Mouse (Mus musculus) heart, embryonic 13.5 days (tissue): ENCODE measurements at regions not wholly inside any gene's neighbourhood (a gene's known extent, or its start where the extent isn't known, plus 50 kb on each side); places are given as distances from the start of the nearest gene placed in this dataset.

Experiments
- ATAC-seq: fragments of 200-750 bp; cut with Nextera tagmentation; 2 replicates; pipeline ENCODE4 v1.8.0; 2017; ENCODE audit warnings: moderate TSS enrichment; ENCODE audit not compliant: insufficient number of reproducible peaks, low FRiP score, low TSS enrichment; ENCODE audit errors: extremely low read depth
- H3K27ac ChIP-seq: fragments of 300-500 bp; sonication (generic); replicated peaks from 2 replicates; pipeline ENCODE4 v1.5.1; 2015; ENCODE audit warnings: moderate library complexity, mild to moderate bottlenecking, inconsistent platforms
- H3K27me3 ChIP-seq: fragments of 300-500 bp; sonication (generic); replicated peaks from 2 replicates; pipeline ENCODE4 v1.6.1; 2015; ENCODE audit warnings: mild to moderate bottlenecking, inconsistent platforms
- H3K36me3 ChIP-seq: fragments of 300-500 bp; sonication (generic); 2 replicates; pipeline ENCODE4 v1.6.1; 2015; ENCODE audit warnings: mild to moderate bottlenecking, inconsistent platforms
- H3K4me1 ChIP-seq: fragments of 300-500 bp; sonication (generic); 2 replicates; pipeline ENCODE4 v1.6.1; 2015; ENCODE audit warnings: inconsistent platforms
- H3K4me2 ChIP-seq: fragments of 300-500 bp; sonication (generic); 2 replicates; pipeline ENCODE4 v1.6.1; 2015; ENCODE audit warnings: inconsistent platforms, mild to moderate bottlenecking, moderate library complexity
- H3K4me3 ChIP-seq: fragments of 300-500 bp; sonication (generic); 2 replicates; pipeline ENCODE4 v1.5.1; 2015; ENCODE audit warnings: moderate library complexity, mild to moderate bottlenecking, inconsistent platforms
- H3K9ac ChIP-seq: fragments of 300-500 bp; sonication (generic); 2 replicates; pipeline ENCODE4 v1.6.1; 2015; ENCODE audit warnings: inconsistent platforms, mild to moderate bottlenecking, moderate library complexity
- H3K9me3 ChIP-seq: fragments of 300-500 bp; sonication (generic); 2 replicates; pipeline ENCODE4 v1.6.1; 2016; ENCODE audit warnings: inconsistent platforms
- WGBS: fragments of 180-500 bp; shearing (Covaris S2); methylation state at CpG from one replicate; pipeline ENCODE4 v1.1.7; 2015; ENCODE audit warnings: mixed read lengths; 5-methylcytosine and 5-hydroxymethylcytosine counted together

- H3K4me3 ChIP-seq = no peak overlapping the region
- no peak overlapping the region for H3K9ac ChIP-seq
- no peak overlapping the region for H3K27ac ChIP-seq
- H3K27me3 ChIP-seq = no peaks in the 10 kb centered on the region; the same call in 1 of the 2 replicates
- no peaks in the 10 kb centered on the region for H3K9me3 ChIP-seq
- 0 out of 2 replicates have a peak, but pooled peaks cover 6% of the 10 kb centered on the region for H3K4me1 ChIP-seq
- no peaks in the 10 kb centered on the region for H3K36me3 ChIP-seq
- H3K4me2 ChIP-seq = no peak overlapping the region
- WGBS = 74% methylated on average over 11 of the region's 11 CpGs
- no peak for ATAC-seq
Measured at GRCm38 (mm10) chr11:33007826-33008530, 139.2 kb downstream of the Fgf18 start.

- no peak for ATAC-seq
- H3K4me3 ChIP-seq = no peak overlapping the region
- H3K4me2 ChIP-seq = no peak overlapping the region
- H3K9ac ChIP-seq = no peak overlapping the region
- 0 out of 2 replicates have a peak, but pooled peaks cover 6% of the 10 kb centered on the region for H3K4me1 ChIP-seq
- no peaks in the 10 kb centered on the region for H3K36me3 ChIP-seq
- H3K27me3 ChIP-seq = no peaks in the 10 kb centered on the region; the same call in 1 of the 2 replicates
- no peaks in the 10 kb centered on the region for H3K9me3 ChIP-seq
- H3K27ac ChIP-seq = no peak overlapping the region
- 54% methylated on average over 6 of the region's 6 CpGs for WGBS
Measured at GRCm38 (mm10) chr11:33007366-33007765, 139.8 kb downstream of the Fgf18 start.

GRCm38 (mm10) chr11:33005183-33005582 is 142.0 kb downstream of the Fgf18 start:
- 48% methylated on average over 4 of the region's 4 CpGs for WGBS

GRCm38 (mm10) chr11:33004603-33005002 is 142.6 kb downstream of the Fgf18 start:
- 55% methylated on average over 11 of the region's 11 CpGs for WGBS
- Histone ChIP-seq H3K4me2 (no peak overlapping the region), H3K4me3 (no peak overlapping the region), H3K9me3 (no peaks in the 10 kb centered on the region), H3K27ac (no peak overlapping the region), H3K4me1 (0 out of 2 replicates have a peak, but pooled peaks cover 6% of the 10 kb centered on the region), H3K9ac (no peak overlapping the region), H3K36me3 (no peaks in the 10 kb centered on the region), H3K27me3 (no peaks in the 10 kb centered on the region; the same call in 1 of the 2 replicates)
- ATAC-seq = no peak

More at GRCm38 (mm10) chr11:33005183-33005582, 142.0 kb downstream of the Fgf18 start:
- H3K4me2 ChIP-seq = no peak overlapping the region
- H3K9me3 ChIP-seq = no peaks in the 10 kb centered on the region
- H3K4me3 ChIP-seq = no peak overlapping the region
- no peak for ATAC-seq
- no peaks in the 10 kb centered on the region; the same call in 1 of the 2 replicates for H3K27me3 ChIP-seq
- H3K27ac ChIP-seq = no peak overlapping the region
- H3K9ac ChIP-seq = no peak overlapping the region
- 0 out of 2 replicates have a peak, but pooled peaks cover 6% of the 10 kb centered on the region for H3K4me1 ChIP-seq
- no peaks in the 10 kb centered on the region for H3K36me3 ChIP-seq

- Histone ChIP-seq H3K4me2 (no peak overlapping the region), H3K36me3 (no peaks in the 10 kb centered on the region), H3K4me3 (no peak overlapping the region), H3K4me1 (0 out of 2 replicates have a peak, but pooled peaks cover under 1% of the 10 kb centered on the region), H3K9me3 (no peaks in the 10 kb centered on the region), H3K27me3 (no peaks in the 10 kb centered on the region), H3K27ac (no peak overlapping the region), H3K9ac (no peak overlapping the region)
- ATAC-seq = no peak
- 76% methylated on average over 4 of the region's 4 CpGs for WGBS
Measured at GRCm38 (mm10) chr11:32999684-33000255, 147.4 kb downstream of the Fgf18 start.

- Histone ChIP-seq H3K9ac (no peak overlapping the region), H3K4me2 (no peak overlapping the region), H3K4me1 (no peaks in the 10 kb centered on the region), H3K27ac (no peak overlapping the region), H3K9me3 (no peaks in the 10 kb centered on the region), H3K4me3 (no peak overlapping the region), H3K27me3 (no peaks in the 10 kb centered on the region), H3K36me3 (no peaks in the 10 kb centered on the region)
- no peak for ATAC-seq
- WGBS = 74% methylated on average over 14 of the region's 14 CpGs
Measured at GRCm38 (mm10) chr11:32998687-32999605, 148.3 kb downstream of the Fgf18 start.

- Histone ChIP-seq H3K27me3 (no peaks in the 10 kb centered on the region), H3K9me3 (no peaks in the 10 kb centered on the region), H3K36me3 (no peaks in the 10 kb centered on the region), H3K9ac (no peak overlapping the region), H3K4me1 (no peaks in the 10 kb centered on the region), H3K4me3 (no peak overlapping the region), H3K27ac (no peak overlapping the region), H3K4me2 (no peak overlapping the region)
- 59% methylated on average over 4 of the region's 4 CpGs for WGBS
- ATAC-seq = no peak; the same call in 1 of the 2 replicates
Measured at GRCm38 (mm10) chr11:32994391-32994790, 152.8 kb downstream of the Fgf18 start.

GRCm38 (mm10) chr11:32993439-32993838 is 153.8 kb downstream of the Fgf18 start:
- no peak for ATAC-seq
- Histone ChIP-seq H3K9me3 (no peaks in the 10 kb centered on the region), H3K9ac (no peak overlapping the region), H3K27me3 (no peaks in the 10 kb centered on the region), H3K36me3 (no peaks in the 10 kb centered on the region), H3K4me2 (no peak overlapping the region), H3K4me3 (no peak overlapping the region), H3K4me1 (no peaks in the 10 kb centered on the region), H3K27ac (no peak overlapping the region)
- 80% methylated on average over 8 of the region's 8 CpGs for WGBS

- Histone ChIP-seq H3K4me3 (no peak overlapping the region), H3K9ac (no peak overlapping the region), H3K36me3 (no peaks in the 10 kb centered on the region), H3K27me3 (no peaks in the 10 kb centered on the region), H3K4me1 (no peaks in the 10 kb centered on the region), H3K27ac (no peak overlapping the region), H3K9me3 (no peaks in the 10 kb centered on the region), H3K4me2 (no peak overlapping the region)
- ATAC-seq = no peak
- 58% methylated on average over 5 of the region's 5 CpGs for WGBS
Measured at GRCm38 (mm10) chr11:32991036-32991616, 156.1 kb downstream of the Fgf18 start.

GRCm38 (mm10) chr11:32990201-32990600 is 157.0 kb downstream of the Fgf18 start:
- 72% methylated on average over 12 of the region's 12 CpGs for WGBS
- Histone ChIP-seq H3K27me3 (no peaks in the 10 kb centered on the region), H3K36me3 (no peaks in the 10 kb centered on the region), H3K4me3 (no peak overlapping the region), H3K4me1 (no peaks in the 10 kb centered on the region), H3K9ac (no peak overlapping the region), H3K27ac (no peak overlapping the region), H3K9me3 (no peaks in the 10 kb centered on the region), H3K4me2 (no peak overlapping the region)
- ATAC-seq = no peak

GRCm38 (mm10) chr11:32978899-32979298 is 154.5 kb upstream of the Smim23 start:
- ATAC-seq = no peak
- Histone ChIP-seq H3K4me1 (no peaks in the 10 kb centered on the region), H3K9ac (no peak overlapping the region), H3K36me3 (no peaks in the 10 kb centered on the region), H3K27ac (no peak overlapping the region), H3K27me3 (peaks cover 3% of the 10 kb centered on the region; the same call in 1 of the 2 replicates), H3K9me3 (no peaks in the 10 kb centered on the region), H3K4me3 (no peak overlapping the region), H3K4me2 (no peak overlapping the region)
- 82% methylated on average over 7 of the region's 7 CpGs for WGBS
